In genomic region chr8:125718914-125719313, GRCm38 (mm10) we compare ENCODE assay signal across 15 mouse cellular contexts. TPM values are rescaled to one million over a fixed set of nuclear protein-coding genes. Genes with fewer than 3 reads are reported as not detected.
DNase-seq lines count a peak whose midpoint lies in the region; ATAC-seq and TF ChIP-seq lines count a peak whose summit lies in the region.
"Had no signal": no experiment of that assay in that cellular context is flagged by ENCODE, and none has a peak within 500 bp of the region (broad histone marks: within the 10 kb centered on the region; RNA-seq: fewer than 3 reads in every experiment).

No protein-coding gene starts in this region.

- no peak overlapping the region for H3K4me3 ChIP-seq in gastrocnemius, adult 2 months
- no peak overlapping the region for H3K4me3 ChIP-seq in lung, embryonic 14.5 days (ENCODE audit: low read depth, low read length)
- no peak overlapping the region for H3K4me3 ChIP-seq in hindbrain, embryonic 14.5 days (replicated peaks; ENCODE audit: low read length)
- H3K4me3 ChIP-seq: hindbrain, embryonic 12.5 days; liver, embryonic 15.5 days; midbrain, embryonic 12.5 days; neural tube, embryonic 13.5 days had no signal

- no peaks in the 10 kb centered on the region for H3K27me3 ChIP-seq in lung, embryonic 14.5 days (ENCODE audit: insufficient read depth, low read length)
- no peaks in the 10 kb centered on the region for H3K27me3 ChIP-seq in hindbrain, embryonic 14.5 days (ENCODE audit: control insufficient read depth, insufficient read depth, low read length)
- H3K27me3 ChIP-seq: hindbrain, embryonic 12.5 days; liver, embryonic 15.5 days; midbrain, embryonic 12.5 days; neural tube, embryonic 13.5 days had no signal

- ATAC-seq in lung, embryonic 14.5 days (ENCODE audit: insufficient read depth): no peak
- ATAC-seq in megakaryocyte-erythroid progenitor cell, adult 5-6 weeks (replicated peaks; ENCODE audit: low FRiP score, low TSS enrichment, poor library complexity, severe bottlenecking): 0 out of 2 replicates have a peak, but pooled peaks have one; percentile 48
- no peak for ATAC-seq in hindbrain, embryonic 14.5 days (ENCODE audit: low FRiP score)
- no peak; the same call in 1 of the 2 replicates for ATAC-seq in erythroblast, adult 5-6 weeks (replicated peaks; ENCODE audit: low FRiP score, poor library complexity, severe bottlenecking)

- H3K9ac ChIP-seq in lung, embryonic 14.5 days: no peak overlapping the region
- no peak overlapping the region for H3K9ac ChIP-seq in hindbrain, embryonic 14.5 days
- H3K9ac ChIP-seq: hindbrain, embryonic 12.5 days; liver, embryonic 15.5 days; midbrain, embryonic 12.5 days; neural tube, embryonic 13.5 days had no signal

- 0 out of 2 replicates have a peak, but pooled peaks cover 2% of the 10 kb centered on the region for H3K4me1 ChIP-seq in lung, embryonic 14.5 days (ENCODE audit: insufficient read depth)
- H3K4me1 ChIP-seq in hindbrain, embryonic 14.5 days (replicated peaks; ENCODE audit: control insufficient read depth, insufficient read depth, low read length): peaks cover 11% of the 10 kb centered on the region; the same call in 1 of the 2 replicates
- H3K4me1 ChIP-seq: liver, embryonic 15.5 days had no signal

- no peak overlapping the region for H3K4me2 ChIP-seq in lung, embryonic 14.5 days
- no peak overlapping the region for H3K4me2 ChIP-seq in hindbrain, embryonic 14.5 days (replicated peaks)
- H3K4me2 ChIP-seq: hindbrain, embryonic 12.5 days; liver, embryonic 15.5 days; midbrain, embryonic 12.5 days; neural tube, embryonic 13.5 days had no signal

- DNase-seq in gastrocnemius, adult 2 months: no peak
- no peak for DNase-seq in gastrocnemius, postnatal 36 days
- no peak for DNase-seq in lung, embryonic 14.5 days
- no peak for DNase-seq in lung, postnatal 25 days (ENCODE audit: low spot score)
- peak; percentile 79 for DNase-seq in R1 (ENCODE audit: low read depth, low spot score)
- no peak for DNase-seq in hindbrain, embryonic 14.5 days (ENCODE audit: low spot score)
- DNase-seq: cerebellum, adult 8-10 months; heart, adult 11 months; kidney, postnatal 25 days had no signal

- intact Hi-C loops in gastrocnemius, adult 2 months (cut with DNase I): loop anchor here (5.0 kb wide), 1 partner anchor 47 kb away; no protein-coding TSS in a partner anchor
- intact Hi-C loops in gastrocnemius, postnatal 36 days (cut with DNase I): loop anchor here (5.0 kb wide), 1 partner anchor 142 kb away; no protein-coding TSS in a partner anchor

- no peaks in the 10 kb centered on the region for H3K9me3 ChIP-seq in lung, embryonic 14.5 days (ENCODE audit: low read depth, low read length)
- H3K9me3 ChIP-seq in hindbrain, embryonic 14.5 days (ENCODE audit: control insufficient read depth, low read length): no peaks in the 10 kb centered on the region
- H3K9me3 ChIP-seq: hindbrain, embryonic 12.5 days; liver, embryonic 15.5 days; midbrain, embryonic 12.5 days; neural tube, embryonic 13.5 days had no signal

- no peak overlapping the region for H3K27ac ChIP-seq in gastrocnemius, adult 2 months
- no peak overlapping the region for H3K27ac ChIP-seq in lung, embryonic 14.5 days (ENCODE audit: low read depth)
- no peak overlapping the region for H3K27ac ChIP-seq in hindbrain, embryonic 14.5 days
- H3K27ac ChIP-seq: hindbrain, embryonic 12.5 days; liver, embryonic 15.5 days; midbrain, embryonic 12.5 days; neural tube, embryonic 13.5 days had no signal

- no peaks in the 10 kb centered on the region for H3K36me3 ChIP-seq in lung, embryonic 14.5 days (ENCODE audit: insufficient read depth)
- no peaks in the 10 kb centered on the region for H3K36me3 ChIP-seq in hindbrain, embryonic 14.5 days (replicated peaks; ENCODE audit: control insufficient read depth, insufficient read depth)
- H3K36me3 ChIP-seq: hindbrain, embryonic 12.5 days; liver, embryonic 15.5 days; midbrain, embryonic 12.5 days; neural tube, embryonic 13.5 days had no signal

- 68% methylated on average over 4 of the region's 4 CpGs for WGBS in lung, embryonic 14.5 days
- WGBS in hindbrain, embryonic 14.5 days: 60% methylated on average over 4 of the region's 4 CpGs

- TF ChIP-seq CTCF in gastrocnemius, adult 2 months (IDR thresholded peaks at IDR 0.05): peak; percentile 51
- TF ChIP-seq CTCF in lung, embryonic 14.5 days (IDR thresholded peaks at IDR 0.05; ENCODE audit: low read depth): peak; percentile 50

RNA-seq across cellular contexts. Expression of gene Ntpcr, which starts 10.8 kb away (rescaled TPM):
- total RNA-seq in gastrocnemius, adult 2 months (2021): 10 to 100 TPM; 10.5 to 11.2 TPM
- 10 to 100 TPM; 11.4 to 11.6 TPM for total RNA-seq in gastrocnemius, postnatal 36 days (2021)
- 33.0 TPM in 2 replicates for polyA plus RNA-seq in lung, embryonic 14.5 days (2014; fragmentation: Nextera tagmentation; extraction: Ambion mirVana)
- 28.5 and 30.9 TPM in 2 replicates for total RNA-seq in megakaryocyte-erythroid progenitor cell, adult 5-6 weeks (2014; fragmentation: Nextera tagmentation)
- 18.2 and 66.2 TPM in 2 replicates for total RNA-seq in megakaryocyte-erythroid progenitor cell, adult 5-6 weeks (2017)
- 35.0 and 38.6 TPM in 2 replicates for polyA plus RNA-seq in hindbrain, embryonic 14.5 days (2014; fragmentation: Nextera tagmentation; extraction: Ambion mirVana)
- total RNA-seq in erythroblast, adult 5-6 weeks (2015; ENCODE audit: low replicate concordance): 4.2 and 14.2 TPM in 2 replicates
- 3.2 and 10.7 TPM in 2 replicates for total RNA-seq in erythroblast, adult 5-6 weeks (2017; ENCODE audit: low replicate concordance)

RNA-seq across cellular contexts. Expression of gene Map10, which starts 49.3 kb away (rescaled TPM):
- total RNA-seq in gastrocnemius, adult 2 months (2021): 1 to 10 TPM; 2.1 to 3.0 TPM
- total RNA-seq in gastrocnemius, postnatal 36 days (2021): 1 to 10 TPM; 1.9 to 2.3 TPM
- polyA plus RNA-seq in lung, embryonic 14.5 days (2014; fragmentation: Nextera tagmentation; extraction: Ambion mirVana): 7.6 and 8.1 TPM in 2 replicates
- total RNA-seq in megakaryocyte-erythroid progenitor cell, adult 5-6 weeks (2014; fragmentation: Nextera tagmentation): 0.45 and 1.2 TPM in 2 replicates
- total RNA-seq in megakaryocyte-erythroid progenitor cell, adult 5-6 weeks (2017): 1.3 TPM in 1 of 2 replicates, not detected in the other
- polyA plus RNA-seq in hindbrain, embryonic 14.5 days (2014; fragmentation: Nextera tagmentation; extraction: Ambion mirVana): 8.7 and 10.2 TPM in 2 replicates
- total RNA-seq in erythroblast, adult 5-6 weeks (2015; ENCODE audit: low replicate concordance): 0.42 TPM in 1 of 2 replicates, not detected in the other
- total RNA-seq in erythroblast, adult 5-6 weeks (2017; ENCODE audit: low replicate concordance): 0.14 TPM in 1 of 2 replicates, not detected in the other
